Mouse (Mus musculus): ENCODE measurements around the gene Rad51b. TPM values are rescaled to one million over a fixed set of nuclear protein-coding genes. Genes with fewer than 3 reads are reported as not detected.
A peak's percentile ranks its signal among the peaks of the same experiment; 100 is the strongest.

The Rad51b gene
- polyA plus RNA-seq, 1 experiment from 2014 or later = 9.0 TPM

- no peaks in the 10 kb centered on the region for H3K9me3 ChIP-seq
- no peak overlapping the region for H3K4me2 ChIP-seq
- 0 out of 2 replicates have a peak overlapping the region, but pooled peaks have one; percentile 1 for H3K27ac ChIP-seq
- H3K9ac ChIP-seq = no peak overlapping the region
- H3K4me1 ChIP-seq = peaks cover 7% of the 10 kb centered on the region
- ATAC-seq (ENCODE audit: borderline replicate concordance, extremely low read depth, low FRiP score, low TSS enrichment) = no peak
- H3K4me3 ChIP-seq = no peak overlapping the region
- no peaks in the 10 kb centered on the region for H3K36me3 ChIP-seq
- 67% methylated on average over 6 of the region's 6 CpGs for WGBS
- no peaks in the 10 kb centered on the region for H3K27me3 ChIP-seq
These were observed 277.3 kb downstream of the Rad51b start for GRCm38 (mm10) chr12:79574159-79575040.

- no peaks in the 10 kb centered on the region for H3K36me3 ChIP-seq
- no peak overlapping the region for H3K27ac ChIP-seq
- no peaks in the 10 kb centered on the region for H3K9me3 ChIP-seq
- no peak overlapping the region for H3K9ac ChIP-seq
- no peak overlapping the region for H3K4me2 ChIP-seq
- ATAC-seq (ENCODE audit: borderline replicate concordance, extremely low read depth, low FRiP score, low TSS enrichment) = no peak
- peaks cover 13% of the 10 kb centered on the region for H3K4me1 ChIP-seq
- WGBS = 80% methylated on average over 7 of the region's 7 CpGs
- H3K27me3 ChIP-seq = no peaks in the 10 kb centered on the region
- no peak overlapping the region for H3K4me3 ChIP-seq
These were observed 278.0 kb downstream of the Rad51b start for GRCm38 (mm10) chr12:79575041-79575541.

GRCm38 (mm10) chr12:79577525-79577924 is 280.4 kb downstream of the Rad51b start:
- no peak overlapping the region for H3K27ac ChIP-seq
- H3K4me2 ChIP-seq = no peak overlapping the region
- no peak overlapping the region for H3K9ac ChIP-seq
- H3K9me3 ChIP-seq = no peaks in the 10 kb centered on the region
- no peak overlapping the region for H3K4me3 ChIP-seq
- 79% methylated on average over 2 of the region's 2 CpGs for WGBS
- ATAC-seq (ENCODE audit: borderline replicate concordance, extremely low read depth, low FRiP score, low TSS enrichment) = no peak
- H3K4me1 ChIP-seq = peaks cover 15% of the 10 kb centered on the region
- no peaks in the 10 kb centered on the region for H3K27me3 ChIP-seq
- no peaks in the 10 kb centered on the region for H3K36me3 ChIP-seq

GRCm38 (mm10) chr12:79579018-79579585 is 282.0 kb downstream of the Rad51b start:
- H3K27ac ChIP-seq = peak overlapping the region; percentile 83
- H3K4me1 ChIP-seq = peaks cover 13% of the 10 kb centered on the region
- H3K4me3 ChIP-seq = no peak overlapping the region
- no peaks in the 10 kb centered on the region for H3K36me3 ChIP-seq
- ATAC-seq (ENCODE audit: borderline replicate concordance, extremely low read depth, low FRiP score, low TSS enrichment) = no peak
- no peaks in the 10 kb centered on the region for H3K9me3 ChIP-seq
- H3K9ac ChIP-seq = no peak overlapping the region
- no peaks in the 10 kb centered on the region for H3K27me3 ChIP-seq
- 72% methylated on average over 6 of the region's 6 CpGs for WGBS
- H3K4me2 ChIP-seq = no peak overlapping the region

- Histone ChIP-seq H3K4me1 (peaks cover 11% of the 10 kb centered on the region; the same call in 1 of the 2 replicates), H3K27ac (peak overlapping the region; percentile 83), H3K9ac (no peak overlapping the region), H3K4me3 (no peak overlapping the region), H3K36me3 (no peaks in the 10 kb centered on the region), H3K9me3 (no peaks in the 10 kb centered on the region), H3K4me2 (no peak overlapping the region), H3K27me3 (no peaks in the 10 kb centered on the region)
- WGBS = 60% methylated on average over 6 of the region's 6 CpGs
- peak; percentile 52; the same call in 1 of the 2 replicates for ATAC-seq (ENCODE audit: borderline replicate concordance, extremely low read depth, low FRiP score, low TSS enrichment)
These were observed 282.8 kb downstream of the Rad51b start for GRCm38 (mm10) chr12:79579837-79580236.

- H3K36me3 ChIP-seq = no peaks in the 10 kb centered on the region
- H3K9ac ChIP-seq = no peak overlapping the region
- 77% methylated on average over 6 of the region's 6 CpGs for WGBS
- no peak overlapping the region for H3K4me2 ChIP-seq
- H3K27me3 ChIP-seq = no peaks in the 10 kb centered on the region
- no peak overlapping the region for H3K4me3 ChIP-seq
- no peaks in the 10 kb centered on the region for H3K9me3 ChIP-seq
- H3K27ac ChIP-seq = no peak overlapping the region
- H3K4me1 ChIP-seq = peaks cover 6% of the 10 kb centered on the region; the same call in 1 of the 2 replicates
- ATAC-seq (ENCODE audit: borderline replicate concordance, extremely low read depth, low FRiP score, low TSS enrichment) = no peak
These were observed 287.6 kb downstream of the Rad51b start for GRCm38 (mm10) chr12:79584556-79585307.

GRCm38 (mm10) chr12:79585336-79585735 is 288.3 kb downstream of the Rad51b start:
- ATAC-seq (ENCODE audit: borderline replicate concordance, extremely low read depth, low FRiP score, low TSS enrichment) = no peak
- no peak overlapping the region for H3K4me2 ChIP-seq
- H3K36me3 ChIP-seq = no peaks in the 10 kb centered on the region
- H3K4me1 ChIP-seq = no peaks in the 10 kb centered on the region
- H3K9me3 ChIP-seq = no peaks in the 10 kb centered on the region
- no peak overlapping the region for H3K9ac ChIP-seq
- no peak overlapping the region for H3K4me3 ChIP-seq
- no peaks in the 10 kb centered on the region for H3K27me3 ChIP-seq
- WGBS = 85% methylated on average over 2 of the region's 2 CpGs
- H3K27ac ChIP-seq = no peak overlapping the region

GRCm38 (mm10) chr12:79588831-79589230 is 291.7 kb downstream of the Rad51b start:
- 78% methylated on average over 4 of the region's 4 CpGs for WGBS
- H3K36me3 ChIP-seq = no peaks in the 10 kb centered on the region

GRCm38 (mm10) chr12:79592206-79592605 is 295.1 kb downstream of the Rad51b start:
- Histone ChIP-seq H3K9me3 (no peaks in the 10 kb centered on the region), H3K36me3 (no peaks in the 10 kb centered on the region), H3K4me3 (no peak overlapping the region), H3K27me3 (no peaks in the 10 kb centered on the region), H3K4me1 (no peaks in the 10 kb centered on the region), H3K27ac (no peak overlapping the region), H3K4me2 (no peak overlapping the region), H3K9ac (no peak overlapping the region)
- ATAC-seq (ENCODE audit: borderline replicate concordance, extremely low read depth, low FRiP score, low TSS enrichment) = no peak
- WGBS = 83% methylated on average over 4 of the region's 4 CpGs

More at GRCm38 (mm10) chr12:79588831-79589230, 291.7 kb downstream of the Rad51b start:
- H3K27me3 ChIP-seq = no peaks in the 10 kb centered on the region
- no peaks in the 10 kb centered on the region for H3K9me3 ChIP-seq
- H3K4me2 ChIP-seq = no peak overlapping the region
- no peaks in the 10 kb centered on the region for H3K4me1 ChIP-seq
- H3K4me3 ChIP-seq = no peak overlapping the region
- no peak overlapping the region for H3K27ac ChIP-seq
- H3K9ac ChIP-seq = no peak overlapping the region
- ATAC-seq (ENCODE audit: borderline replicate concordance, extremely low read depth, low FRiP score, low TSS enrichment) = no peak

GRCm38 (mm10) chr12:79596842-79597241 is 299.8 kb downstream of the Rad51b start:
- H3K27me3 ChIP-seq = no peaks in the 10 kb centered on the region
- H3K9ac ChIP-seq = no peak overlapping the region
- no peak overlapping the region for H3K4me2 ChIP-seq
- H3K27ac ChIP-seq = no peak overlapping the region
- no peaks in the 10 kb centered on the region for H3K36me3 ChIP-seq
- no peak overlapping the region for H3K4me3 ChIP-seq
- H3K9me3 ChIP-seq = no peaks in the 10 kb centered on the region
- H3K4me1 ChIP-seq = peaks cover 35% of the 10 kb centered on the region
- no peak for ATAC-seq (ENCODE audit: borderline replicate concordance, extremely low read depth, low FRiP score, low TSS enrichment)

GRCm38 (mm10) chr12:79597351-79597750 is 300.3 kb downstream of the Rad51b start:
- no peak for ATAC-seq (ENCODE audit: borderline replicate concordance, extremely low read depth, low FRiP score, low TSS enrichment)
- Histone ChIP-seq H3K4me3 (no peak overlapping the region), H3K36me3 (no peaks in the 10 kb centered on the region), H3K27me3 (no peaks in the 10 kb centered on the region), H3K4me2 (no peak overlapping the region), H3K9ac (no peak overlapping the region), H3K9me3 (no peaks in the 10 kb centered on the region), H3K27ac (no peak overlapping the region), H3K4me1 (peaks cover 39% of the 10 kb centered on the region)
- 91% methylated on average over 2 of the region's 2 CpGs for WGBS
